Mouse (Mus musculus) left cerebral cortex, adult 8-10 months (tissue): ENCODE data around the gene Syt13. TPM values are rescaled to one million over a fixed set of nuclear protein-coding genes. Genes with fewer than 3 reads are reported as not detected.

Experiments used
- total RNA-seq, 4 experiments: library from RNA; stranded (reverse); gene quantifications; 2 replicates each; pipeline ENCODE4 v1.2.4; 2022

Syt13 gene
- total RNA-seq, 4 experiments from 2014 or later: 150 to 160 (median 156) TPM

Other genes with a start within 250 kb of the Syt13 start
- 10 to 100 TPM; 21.0 to 22.5 (median 21.5) TPM for gene Prdm11, start 131.1 kb downstream of the Syt13 start, total RNA-seq